Mouse (Mus musculus) common myeloid progenitor, adult 5-6 weeks (primary cell): ENCODE results near the gene Plce1. TPM values are rescaled to one million over a fixed set of nuclear protein-coding genes. Genes with fewer than 3 reads are reported as not detected.

Experiments used
- ATAC-seq: replicated peaks from 2 replicates; pipeline ENCODE4 v1.8.0; 2016; ENCODE audit warnings: low read depth, mild to moderate bottlenecking, moderate TSS enrichment, inconsistent platforms; ENCODE audit not compliant: poor library complexity, severe bottlenecking
- total RNA-seq: library from RNA; stranded (forward); fragments of 200-1000, 187-1606 nt; gene quantifications from 2 replicates; pipeline ENCODE4 v1.2.3, GENCODE M21; 2017

The Plce1 gene
- total RNA-seq, 1 experiment from 2014 or later = not detected

DNA sequence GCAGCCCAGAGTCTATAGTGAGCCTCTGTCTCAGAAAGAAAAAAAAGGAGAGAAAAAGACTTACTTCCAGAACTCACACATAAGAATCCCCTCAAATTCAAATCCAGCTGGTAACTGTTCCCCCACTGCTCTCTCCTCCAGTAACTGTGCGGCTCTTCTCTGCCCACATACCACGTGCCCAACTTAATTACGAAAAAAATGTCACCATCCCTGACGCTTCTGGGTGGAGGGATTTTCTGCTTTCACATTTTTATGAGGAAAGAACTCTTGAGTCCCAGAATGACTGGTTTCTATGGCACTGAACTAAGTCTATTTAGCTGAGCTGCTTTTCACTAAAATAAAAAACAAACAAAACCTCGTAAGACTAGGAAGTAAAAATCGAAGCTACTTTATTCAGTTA is 306.8 kb downstream of the Plce1 start:
- ATAC-seq = no peak

DNA sequence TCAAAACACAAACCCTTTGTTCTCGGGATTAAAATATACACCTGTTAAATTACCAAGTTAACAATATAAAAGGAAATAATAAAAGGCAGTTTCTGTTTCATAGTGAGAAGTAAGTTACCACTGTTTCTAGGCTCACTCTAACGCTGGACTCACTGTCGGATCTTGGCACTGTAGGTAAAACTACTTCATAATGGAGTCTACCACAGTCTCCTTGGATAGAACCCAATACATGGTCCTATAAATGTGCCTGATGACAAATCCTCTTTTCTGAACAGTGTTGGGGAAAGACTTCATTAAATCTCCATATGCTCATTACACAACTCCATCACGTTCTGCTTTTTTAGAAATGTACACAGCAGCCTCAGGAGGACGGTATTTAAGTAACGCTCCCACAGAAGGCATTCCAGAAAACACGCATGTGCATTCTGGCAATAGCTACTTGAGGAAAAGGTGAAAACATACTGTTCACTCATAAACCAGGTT is 312.7 kb downstream of the Plce1 start:
- ATAC-seq = no peak

DNA sequence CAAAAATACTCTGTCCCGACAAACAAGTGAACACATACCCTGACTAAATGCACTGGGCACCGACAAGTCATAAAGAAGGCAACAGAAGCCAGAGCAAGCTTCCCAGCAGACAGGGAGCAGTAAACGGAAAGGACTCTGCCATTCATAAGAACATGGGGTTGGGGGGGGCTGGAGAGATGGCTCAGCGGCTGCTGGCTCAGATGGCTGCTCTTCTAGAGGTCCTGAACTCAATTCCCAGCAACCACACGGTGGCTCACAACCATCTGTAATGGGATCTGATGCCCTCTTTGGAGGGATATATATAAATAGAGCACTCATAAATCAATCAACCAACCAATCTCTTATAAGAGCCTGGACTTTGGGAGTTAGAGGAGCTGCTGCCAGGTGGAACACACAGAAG is 315.6 kb downstream of the Plce1 start:
- ATAC-seq = no peak

DNA sequence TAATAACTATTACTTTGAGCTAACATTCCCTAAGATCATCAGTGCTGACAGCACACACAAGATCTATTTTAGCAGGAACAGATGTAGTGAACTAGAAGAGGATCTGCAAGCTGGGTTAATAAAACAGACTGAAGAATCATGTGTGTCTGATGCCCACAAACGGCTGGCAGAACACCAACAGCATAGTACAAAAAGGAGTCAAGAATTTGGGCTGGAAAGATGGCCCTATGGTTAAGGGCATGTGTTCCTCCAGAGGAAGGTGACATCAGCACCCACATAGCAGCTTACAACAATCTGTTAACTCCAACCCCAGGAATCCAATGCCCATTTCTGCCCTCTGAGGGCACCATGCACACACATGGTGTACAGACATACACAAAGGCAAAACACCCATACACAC is 317.4 kb downstream of the Plce1 start:
- no peak for ATAC-seq

DNA sequence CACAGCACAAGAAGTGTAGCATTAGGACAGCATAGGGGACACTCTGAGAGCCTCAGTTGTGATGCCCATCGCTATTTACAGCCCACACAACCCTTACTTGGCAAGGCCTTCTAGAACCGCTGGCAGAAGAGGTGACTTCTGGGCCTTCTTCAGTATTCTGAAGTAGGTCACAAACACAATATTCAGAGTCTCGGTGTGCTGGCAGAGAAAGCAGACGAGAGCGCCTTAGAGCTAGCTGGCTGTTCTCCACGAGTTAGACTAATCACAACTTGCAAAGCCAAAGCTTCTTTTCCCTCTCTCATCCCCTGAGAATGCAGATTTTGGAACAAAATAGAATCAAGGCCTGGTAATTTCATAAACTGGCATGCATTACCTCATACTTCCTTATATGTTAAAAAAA is 317.9 kb downstream of the Plce1 start:
- no peak for ATAC-seq

DNA sequence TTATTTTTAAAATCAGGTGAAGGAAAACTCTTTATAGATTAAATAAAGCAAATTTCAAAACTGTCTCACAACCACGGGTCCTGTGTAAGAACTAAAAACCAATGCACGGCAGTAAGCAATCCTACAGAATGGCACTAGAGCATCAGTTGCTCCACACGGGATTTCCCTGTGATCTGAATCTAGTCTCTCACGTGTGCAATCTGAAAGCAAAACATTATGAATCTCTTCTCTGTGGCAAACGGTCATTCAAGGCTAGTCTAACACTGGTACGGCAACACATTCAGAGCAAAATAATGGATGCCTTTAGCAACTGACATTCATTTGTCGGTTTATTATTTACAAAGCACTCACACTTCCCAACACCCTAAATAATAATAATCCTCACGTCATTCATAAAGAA is 337.3 kb downstream of the Plce1 start:
- ATAC-seq = no peak

DNA sequence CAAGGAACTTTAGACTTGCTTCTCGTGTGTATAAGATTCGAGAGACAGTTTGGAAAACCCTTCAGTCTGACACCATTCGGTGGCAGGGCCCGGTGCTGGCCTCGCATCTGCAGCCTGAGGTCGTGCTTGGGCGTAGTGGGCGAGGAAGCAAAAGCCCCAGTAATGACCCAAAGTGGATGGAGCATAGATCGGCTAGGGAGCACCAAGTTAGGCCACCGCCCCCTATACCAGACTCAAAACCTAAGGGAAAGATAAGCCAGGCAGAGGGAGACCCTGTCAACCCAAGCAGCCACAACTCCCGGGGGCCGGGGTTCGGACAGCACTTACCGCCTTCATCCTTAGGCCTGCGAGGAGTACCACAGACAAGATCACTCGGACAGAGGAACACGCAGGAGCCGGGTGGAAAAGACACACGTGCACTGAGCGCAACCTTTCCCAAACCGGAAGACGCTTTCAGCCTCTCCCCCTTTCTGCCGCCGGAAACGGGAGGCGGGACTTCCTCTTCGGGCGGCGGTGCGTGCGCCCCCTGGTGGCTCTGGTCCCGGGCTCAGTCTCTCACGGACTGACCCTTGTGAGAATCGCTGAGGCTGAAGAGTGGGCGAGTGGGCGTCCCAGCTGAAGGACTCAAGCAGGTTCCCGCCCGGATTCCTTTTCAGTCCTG is 338.0 kb downstream of the Plce1 start, which contains the start of gene Noc3l:
Noc3l (minus strand) TSS at position 472 of the 661 bp plus-strand sequence.
- ATAC-seq = peak; percentile 95

DNA sequence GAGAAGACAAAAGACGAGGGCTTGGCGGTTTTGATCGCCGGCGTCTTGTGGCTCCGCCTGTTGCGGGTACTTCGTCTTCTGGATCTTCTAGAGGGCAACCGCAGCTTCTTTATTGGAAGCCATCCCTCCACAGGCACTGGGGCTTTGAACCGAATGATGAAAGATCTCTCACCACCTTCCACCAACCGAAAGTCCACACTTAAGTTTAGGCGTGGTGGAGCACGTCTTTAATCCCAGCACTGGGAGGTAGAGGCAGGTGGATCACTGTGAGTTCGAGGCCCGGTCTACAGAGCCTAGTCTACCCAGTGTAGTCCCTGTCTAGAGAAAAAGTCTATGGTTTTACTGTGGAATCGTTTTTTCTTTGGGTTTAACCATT is 338.5 kb downstream of the Plce1 start:
- peak; percentile 58 for ATAC-seq

DNA sequence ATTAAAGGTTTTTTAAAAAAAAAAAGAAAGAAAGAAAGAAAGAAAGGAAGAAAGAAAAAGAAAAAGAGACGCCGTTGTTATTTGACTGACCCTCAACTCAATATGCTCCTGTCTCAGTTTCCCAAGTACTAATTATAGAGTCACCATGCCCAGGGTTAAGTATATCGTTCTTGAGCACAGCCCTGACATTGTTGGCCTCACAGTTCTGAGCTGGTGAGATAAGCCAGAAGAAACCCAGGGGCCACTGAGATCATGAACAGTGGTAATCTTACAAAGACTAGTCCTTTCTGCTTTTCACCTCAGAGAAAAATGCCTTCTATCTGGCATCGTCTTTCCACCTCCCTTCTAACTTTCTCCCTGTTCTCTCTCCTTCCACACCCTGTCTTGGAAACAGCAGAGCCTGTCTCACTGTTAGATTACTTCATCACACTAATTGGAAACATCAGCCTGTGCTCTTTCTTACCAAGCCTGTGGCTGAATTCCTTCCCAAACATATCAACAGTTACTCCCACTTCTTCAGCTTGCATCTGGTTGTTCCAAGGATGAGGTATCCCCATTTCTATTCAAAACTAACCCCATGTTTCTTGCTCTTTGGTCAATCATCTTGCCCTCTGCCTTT is 339.4 kb downstream of the Plce1 start:
- 0 out of 2 replicates have a peak, but pooled peaks have one; percentile 29 for ATAC-seq

DNA sequence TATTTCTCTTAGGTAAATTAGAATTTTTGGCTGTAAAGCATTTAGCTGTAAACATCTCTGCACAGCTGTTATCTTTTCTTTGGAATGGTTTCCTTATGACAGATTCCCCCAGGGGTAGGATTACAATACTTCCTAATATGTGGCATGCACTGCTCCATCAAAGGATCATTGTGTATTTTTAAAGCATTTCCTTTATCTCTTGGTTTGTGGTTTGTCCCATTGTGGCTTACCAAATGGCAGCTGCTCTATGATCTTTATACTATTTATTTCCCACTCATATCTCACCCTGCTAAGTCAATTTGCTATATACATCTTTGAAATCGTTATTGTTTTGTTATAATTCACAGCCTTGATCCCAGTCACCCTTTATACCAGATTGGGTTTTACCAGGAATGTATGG is 352.3 kb downstream of the Plce1 start:
- no peak for ATAC-seq

Other genes with a start within 250 kb of the Plce1 start
- not detected in 2 replicates for gene Lgi1, start 216.6 kb upstream of the Plce1 start, total RNA-seq
- gene Slc35g1, start 85.1 kb upstream of the Plce1 start, total RNA-seq = 10.4 and 14.4 TPM in 2 replicates